In the genomic region with DNA sequence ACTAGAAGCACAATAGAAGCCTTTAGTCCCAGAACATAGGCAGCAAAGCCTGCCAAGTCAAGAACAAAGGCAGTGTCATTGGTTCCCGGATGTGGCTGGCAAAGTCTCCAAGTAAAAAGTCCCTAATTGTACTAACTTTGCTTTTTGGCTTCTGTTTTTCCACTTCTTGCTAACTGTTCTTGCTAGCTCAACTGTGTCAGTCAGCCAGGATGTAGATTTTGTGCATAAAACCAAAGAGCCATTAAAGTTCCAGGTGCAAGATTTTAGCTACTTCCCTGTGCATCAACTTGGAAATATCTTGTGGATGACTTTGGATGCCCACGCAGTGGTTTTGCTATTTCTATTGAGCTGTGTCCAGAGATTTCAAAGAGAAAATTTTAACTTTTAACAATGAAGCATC, we compare ENCODE assay signal across 16 mouse cellular contexts.
"Had no signal": no experiment of that assay in that cellular context is flagged by ENCODE, and none has a peak within 500 bp of the region (broad histone marks: within the 10 kb centered on the region; RNA-seq: fewer than 3 reads in every experiment).

No protein-coding gene starts in this region.

- H3K4me1 ChIP-seq: megakaryocyte, embryonic 14.5 days; midbrain, embryonic 12.5 days; neural tube, embryonic 12.5 days; stomach, embryonic 15.5 days had no signal

- H3K36me3 ChIP-seq: midbrain, embryonic 12.5 days; neural tube, embryonic 12.5 days; stomach, embryonic 15.5 days had no signal

- H3K4me3 ChIP-seq: megakaryocyte, embryonic 14.5 days; midbrain, embryonic 12.5 days; neural tube, embryonic 12.5 days; stomach, embryonic 15.5 days had no signal

- H3K9me3 ChIP-seq: megakaryocyte, embryonic 14.5 days; midbrain, embryonic 12.5 days; neural tube, embryonic 12.5 days; stomach, embryonic 15.5 days had no signal

- H3K4me2 ChIP-seq: lung, embryonic 14.5 days; midbrain, embryonic 12.5 days; neural tube, embryonic 12.5 days; stomach, embryonic 15.5 days had no signal

- ATAC-seq: midbrain, embryonic 16.5 days had no signal

- H3K27ac ChIP-seq: liver, embryonic 14.5 days; macrophage; midbrain, embryonic 12.5 days; neural tube, embryonic 12.5 days; stomach, embryonic 15.5 days; stomach, postnatal 0 days had no signal

- DNase-seq: lung, adult 18-20 months; lung, embryonic 14.5 days; lung, postnatal 10 days; midbrain, embryonic 14.5 days; right cerebral cortex, postnatal 14 days; thymus, adult 2 months; thymus, postnatal 25 days; thymus, postnatal 4 days had no signal

- H3K9ac ChIP-seq: liver, embryonic 14.5 days; lung, embryonic 14.5 days; midbrain, embryonic 12.5 days; neural tube, embryonic 12.5 days; stomach, embryonic 15.5 days had no signal

- H3K27me3 ChIP-seq: megakaryocyte, embryonic 14.5 days; midbrain, embryonic 12.5 days; neural tube, embryonic 12.5 days; stomach, embryonic 15.5 days had no signal
